Mouse (Mus musculus) G1E (cell line): Measurements from ENCODE around the gene Foxd4.

ENCODE experiments used
- CTCF ChIP-seq: IDR thresholded peaks from 2 replicates; pipeline ENCODE4 v1.5.1; 2012; ENCODE audit warnings: low read depth, low read length, inconsistent platforms, mixed read lengths
- GATA1 ChIP-seq: IDR thresholded peaks from 2 replicates; pipeline ENCODE4 v1.6.1; 2012; ENCODE audit warnings: borderline replicate concordance, low read length, inconsistent platforms, mixed read lengths
- GATA2 ChIP-seq: IDR thresholded peaks from 2 replicates; pipeline ENCODE4 v1.6.1; 2012; ENCODE audit warnings: low read depth, low read length, inconsistent platforms, borderline replicate concordance
- TAL1 ChIP-seq: conservative IDR thresholded peaks from 2 replicates; pipeline ENCODE4 v1.6.1; 2012; ENCODE audit warnings: low read depth, low read length, inconsistent platforms, mixed read lengths

- no peak for TF ChIP-seq CTCF
- TF ChIP-seq GATA1, result no peak
- no peak for TF ChIP-seq GATA2
- TF ChIP-seq TAL1, result no peak
Observed at GRCm38 (mm10) chr19:24851456-24852315, 49.3 kb downstream of the Foxd4 start.
